Mouse (Mus musculus) ES-Bruce4 (cell line): ENCODE measurements around the gene H3f3b. TPM values are rescaled to one million over a fixed set of nuclear protein-coding genes. Genes with fewer than 3 reads are reported as not detected.
A peak's percentile ranks its signal among the peaks of the same experiment; 100 is the strongest.
"Not testable (repeated sequence)": the region's sequence is repeated elsewhere in the genome, so short reads cannot be mapped to it uniquely, and the experiment has no call there.

Source experiments
- H3K27ac ChIP-seq: 2 replicates; pipeline ENCODE4 v1.5.1; 2012; ENCODE audit warnings: low read length, inconsistent platforms; ENCODE audit not compliant: insufficient read depth
- H3K27me3 ChIP-seq: 2 replicates; pipeline ENCODE4 v1.6.1; 2012; ENCODE audit warnings: mild to moderate bottlenecking, low read length, inconsistent platforms; ENCODE audit not compliant: control insufficient read depth, poor library complexity, insufficient read depth, severe bottlenecking
- H3K36me3 ChIP-seq: 2 replicates; pipeline ENCODE4 v1.6.1; 2012; ENCODE audit warnings: inconsistent platforms, mild to moderate bottlenecking, low read length, moderate library complexity; ENCODE audit not compliant: control insufficient read depth, poor library complexity, insufficient read depth, severe bottlenecking
- H3K4me1 ChIP-seq: one replicate; pipeline ENCODE4 v1.8.1; 2011; ENCODE audit warnings: low read length; ENCODE audit not compliant: control insufficient read depth, insufficient read depth
- H3K4me3 ChIP-seq: 2 replicates; pipeline ENCODE4 v1.5.1; 2011; ENCODE audit warnings: low read depth, mild to moderate bottlenecking, low read length
- H3K9ac ChIP-seq: 2 replicates; pipeline ENCODE4 v1.6.1; 2012; ENCODE audit warnings: low read depth, mild to moderate bottlenecking, inconsistent platforms; ENCODE audit not compliant: poor library complexity, severe bottlenecking
- H3K9me3 ChIP-seq: replicated peaks from 2 replicates; pipeline ENCODE4 v1.6.1; 2012; ENCODE audit warnings: mild to moderate bottlenecking, low read length, inconsistent platforms; ENCODE audit not compliant: control insufficient read depth, poor library complexity, insufficient read depth, severe bottlenecking
- CTCF ChIP-seq: IDR thresholded peaks from one replicate; pipeline ENCODE4 v1.8.1; 2011; ENCODE audit warnings: low read depth, low read length
- EP300 ChIP-seq: IDR thresholded peaks from 2 replicates; pipeline ENCODE4 v1.6.1; 2011; ENCODE audit warnings: low read depth, low read length; ENCODE audit not compliant: insufficient read depth
- POLR2A ChIP-seq: IDR thresholded peaks from one replicate; pipeline ENCODE4 v1.8.1; 2011; ENCODE audit warnings: low read length; ENCODE audit not compliant: insufficient read depth
- polyA plus RNA-seq: library from polyadenylated mRNA; stranded (reverse); fragments of >200 nt; gene quantifications from 2 replicates; pipeline ENCODE4 v1.2.4, GENCODE M21; 2011; ENCODE audit warnings: low read depth; ENCODE audit not compliant: missing spikeins, insufficient read depth, insufficient read length

H3f3b gene
- polyA plus RNA-seq, 1 experiment = 457 TPM

DNA sequence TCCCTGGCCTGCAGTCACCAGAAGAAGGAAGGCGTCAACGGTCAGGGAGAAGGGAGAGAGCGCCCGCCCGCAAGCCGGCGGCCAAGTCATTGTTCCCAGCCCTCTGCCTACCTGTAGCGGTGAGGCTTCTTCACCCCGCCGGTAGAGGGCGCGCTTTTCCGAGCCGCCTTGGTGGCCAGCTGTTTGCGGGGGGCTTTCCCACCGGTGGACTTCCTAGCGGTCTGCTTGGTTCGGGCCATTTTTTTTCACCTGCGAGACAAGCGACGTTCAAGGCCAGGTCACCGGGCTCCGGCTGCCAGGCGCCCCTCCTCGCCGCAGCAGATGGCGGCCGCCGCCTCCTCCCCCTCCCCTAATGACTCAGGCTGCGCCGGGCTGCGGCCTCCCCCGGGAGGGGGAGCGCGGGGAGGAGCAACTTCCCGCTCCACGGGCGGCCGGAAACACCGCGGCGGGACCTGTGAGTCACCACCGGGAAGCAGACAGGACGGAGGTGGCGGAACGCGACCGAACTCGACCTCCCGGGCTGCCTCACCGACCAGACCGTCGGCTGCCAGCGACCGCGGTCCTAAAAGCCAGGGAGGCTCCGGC, 3.9 kb downstream of the H3f3b start:
- H3K27me3 ChIP-seq = no peaks in the 10 kb centered on the region
- TF ChIP-seq EP300 (no peak), CTCF (peak; percentile 59)
- peak overlapping the region; percentile 89 for H3K4me3 ChIP-seq
- peak overlapping the region; percentile 64 for H3K27ac ChIP-seq
- H3K36me3 ChIP-seq = peaks cover 18% of the 10 kb centered on the region
- peak overlapping the region; percentile 98 for H3K9ac ChIP-seq
- no peaks in the 10 kb centered on the region for H3K9me3 ChIP-seq
- H3K4me1 ChIP-seq = no peaks in the 10 kb centered on the region

DNA sequence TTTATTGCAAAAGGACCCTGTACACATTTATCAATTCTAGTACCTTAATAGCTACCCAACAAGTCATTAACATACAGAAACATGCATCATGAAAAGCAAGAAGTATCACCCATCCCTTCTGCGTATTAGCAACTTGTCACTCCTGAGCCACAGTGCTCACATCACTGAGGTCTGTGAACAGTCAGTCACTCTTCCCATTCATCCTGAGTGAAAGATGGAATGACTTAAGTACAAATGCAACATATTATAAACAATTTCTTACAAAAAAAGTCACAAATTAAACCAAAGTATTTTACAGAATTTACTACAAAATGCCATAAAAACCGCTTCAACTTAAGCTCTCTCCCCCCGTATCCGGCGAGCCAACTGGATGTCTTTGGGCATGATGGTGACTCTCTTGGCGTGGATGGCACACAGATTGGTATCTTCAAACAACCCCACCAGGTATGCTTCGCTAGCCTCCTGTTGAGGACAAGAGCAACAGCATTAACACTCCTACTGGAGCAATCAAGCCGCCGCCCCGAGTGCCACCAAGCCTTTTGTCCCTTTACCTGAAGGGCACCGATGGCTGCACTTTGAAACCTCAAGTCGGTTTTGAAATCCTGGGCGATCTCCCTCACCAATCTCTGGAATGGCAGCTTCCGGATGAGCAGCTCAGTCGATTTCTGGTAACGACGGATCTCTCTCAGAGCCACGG, 4.5 kb downstream of the H3f3b start:
- Histone ChIP-seq H3K9ac (peak overlapping the region; percentile 98), H3K36me3 (peaks cover 18% of the 10 kb centered on the region), H3K4me3 (peak overlapping the region; percentile 89)
- not testable (repeated sequence) for H3K27me3 ChIP-seq, H3K27ac ChIP-seq, H3K9me3 ChIP-seq, H3K4me1 ChIP-seq

DNA sequence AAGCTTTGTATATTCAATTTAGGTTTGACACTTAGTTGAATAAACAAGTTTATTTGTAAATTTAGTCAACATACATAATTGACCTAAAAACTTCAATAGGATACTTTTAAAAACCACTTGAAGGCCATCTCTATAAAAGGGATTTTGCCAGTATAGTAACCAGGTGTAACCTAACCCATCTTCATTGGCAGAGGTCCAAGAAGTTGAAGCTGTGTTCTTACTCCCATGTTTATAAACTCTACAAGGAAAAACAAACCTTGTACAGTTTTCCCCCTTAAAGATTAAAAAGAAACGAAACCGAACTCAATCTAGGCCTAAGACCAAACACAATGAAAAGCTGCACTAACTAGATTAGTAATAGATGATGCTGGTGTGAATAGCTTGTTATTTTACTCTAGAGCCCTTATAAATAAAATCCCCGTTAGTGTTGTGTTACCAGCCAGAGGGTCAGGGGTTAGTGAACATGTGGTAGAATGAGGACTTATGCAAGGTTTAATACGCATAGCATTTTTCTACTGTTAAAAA, 5.4 kb downstream of the H3f3b start:
- Histone ChIP-seq H3K27me3 (no peaks in the 10 kb centered on the region), H3K9me3 (no peaks in the 10 kb centered on the region), H3K4me3 (no peak overlapping the region), H3K36me3 (peaks cover 18% of the 10 kb centered on the region), H3K9ac (no peak overlapping the region), H3K27ac (no peak overlapping the region), H3K4me1 (no peaks in the 10 kb centered on the region)
- TF ChIP-seq EP300 (no peak), CTCF (no peak), POLR2A (no peak)

DNA sequence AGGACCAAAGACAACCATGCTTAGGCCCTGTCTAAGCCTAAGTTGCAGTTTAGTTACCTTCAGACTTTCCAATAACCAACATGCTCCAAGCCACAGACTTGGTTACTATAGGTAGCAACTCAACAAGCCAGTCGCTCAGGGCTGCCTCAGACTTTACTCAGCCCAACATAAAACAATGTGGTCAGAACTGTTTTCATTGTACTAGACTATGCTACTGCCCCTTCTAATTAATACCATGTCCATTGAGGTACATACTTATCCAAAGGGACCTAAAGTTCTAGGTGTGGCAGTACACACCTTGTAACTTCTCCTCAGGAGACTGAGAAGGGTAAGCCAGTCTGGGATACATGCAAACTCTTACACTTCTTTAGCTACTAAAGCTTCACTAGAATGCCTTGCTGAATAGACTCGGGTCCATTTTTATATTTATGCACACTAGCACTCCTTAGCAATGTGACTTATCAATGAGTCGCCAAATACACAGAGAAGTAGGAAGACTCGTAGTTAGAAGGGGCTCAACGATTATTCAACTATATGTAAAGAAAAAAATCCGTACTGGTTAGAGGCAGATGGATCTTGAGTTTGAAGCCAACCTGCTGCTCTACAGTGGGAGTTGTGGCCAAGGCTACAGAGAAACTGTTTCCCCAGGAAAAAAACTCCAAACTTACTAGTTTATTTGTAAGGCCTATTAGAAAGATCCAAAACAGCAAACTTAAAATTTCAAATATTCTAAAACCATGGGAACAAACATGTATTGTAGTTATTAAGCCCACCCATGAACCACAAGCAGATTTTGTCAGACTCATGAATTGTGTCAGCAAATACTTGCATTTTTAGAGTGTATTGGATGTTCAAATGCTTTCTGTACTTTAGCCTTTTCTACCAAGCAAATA, 6.2 kb downstream of the H3f3b start:
- TF ChIP-seq EP300 (no peak), POLR2A (no peak), CTCF (no peak)
- peaks cover 18% of the 10 kb centered on the region for H3K36me3 ChIP-seq
- no peak overlapping the region for H3K27ac ChIP-seq
- H3K9me3 ChIP-seq = no peaks in the 10 kb centered on the region
- H3K4me1 ChIP-seq = no peaks in the 10 kb centered on the region
- no peak overlapping the region for H3K9ac ChIP-seq
- no peaks in the 10 kb centered on the region for H3K27me3 ChIP-seq
- no peak overlapping the region for H3K4me3 ChIP-seq

DNA sequence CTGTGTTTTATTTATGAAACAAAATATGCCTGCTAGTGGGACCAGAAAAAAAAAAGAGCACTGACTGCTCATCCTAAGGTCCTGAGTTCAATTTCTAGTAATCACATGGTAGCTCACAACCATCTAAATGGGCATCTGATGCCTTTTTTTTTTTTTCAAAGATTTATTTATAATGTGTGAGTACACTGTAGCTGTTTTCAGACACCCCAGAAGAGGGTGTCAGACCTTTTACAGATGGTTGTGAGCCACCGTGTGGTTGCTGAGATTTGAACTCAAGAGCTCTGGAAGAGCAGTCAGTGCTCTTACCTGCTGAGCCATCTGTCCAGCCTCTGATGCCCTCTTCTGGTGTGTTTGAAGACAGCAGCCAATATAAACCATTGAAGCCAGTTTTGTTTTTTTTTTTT, 7.2 kb downstream of the H3f3b start:
- H3K9me3 ChIP-seq = no peaks in the 10 kb centered on the region
- H3K27ac ChIP-seq = no peak overlapping the region
- no peak for TF ChIP-seq EP300
- no peak for TF ChIP-seq CTCF
- TF ChIP-seq POLR2A = no peak
- H3K27me3 ChIP-seq = no peaks in the 10 kb centered on the region
- no peak overlapping the region for H3K4me3 ChIP-seq
- no peak overlapping the region for H3K9ac ChIP-seq
- H3K4me1 ChIP-seq = no peaks in the 10 kb centered on the region
- H3K36me3 ChIP-seq = peaks cover 18% of the 10 kb centered on the region
